Mouse (Mus musculus) lung, adult 18-20 months (tissue): ENCODE data around the gene Gars.

ENCODE experiments used
- DNase-seq, 2 experiments: peaks; one replicate each; pipeline ENCODE4 v3.0.0; 2022; ENCODE audit warnings: mixed read lengths in 2 of 2

The Gars gene

GRCm38 (mm10) chr6:55038671-55039445 is 1.1 kb downstream of the Gars start:
- no peak for DNase-seq

GRCm38 (mm10) chr6:55039446-55039783 is 1.6 kb downstream of the Gars start:
- no peak for DNase-seq

- DNase-seq: no peak
These were observed 2.2 kb downstream of the Gars start for GRCm38 (mm10) chr6:55040031-55040430.

DNA sequence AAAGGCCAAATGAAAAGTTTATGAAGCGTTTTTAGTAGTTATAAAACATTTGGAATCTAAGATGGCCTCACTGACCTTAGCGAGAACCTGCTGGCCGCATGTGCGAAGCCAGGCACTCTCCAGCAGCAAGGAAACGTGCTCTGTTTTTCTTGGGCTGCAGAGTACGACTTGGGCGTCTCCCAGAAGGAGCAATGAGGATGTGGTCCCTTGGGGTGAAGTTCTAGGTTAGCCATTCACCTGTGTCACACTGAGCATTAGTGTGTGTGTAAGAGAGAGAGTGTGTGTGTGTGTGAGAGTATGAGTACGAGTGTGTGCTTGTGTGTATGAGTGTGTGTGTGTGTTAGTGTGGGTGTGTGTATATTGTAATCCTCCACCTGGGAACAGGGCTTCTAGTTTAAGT is 5.4 kb downstream of the Gars start:
- DNase-seq: no peak

GRCm38 (mm10) chr6:55044542-55044941 is 6.7 kb downstream of the Gars start:
- DNase-seq: no peak

DNA sequence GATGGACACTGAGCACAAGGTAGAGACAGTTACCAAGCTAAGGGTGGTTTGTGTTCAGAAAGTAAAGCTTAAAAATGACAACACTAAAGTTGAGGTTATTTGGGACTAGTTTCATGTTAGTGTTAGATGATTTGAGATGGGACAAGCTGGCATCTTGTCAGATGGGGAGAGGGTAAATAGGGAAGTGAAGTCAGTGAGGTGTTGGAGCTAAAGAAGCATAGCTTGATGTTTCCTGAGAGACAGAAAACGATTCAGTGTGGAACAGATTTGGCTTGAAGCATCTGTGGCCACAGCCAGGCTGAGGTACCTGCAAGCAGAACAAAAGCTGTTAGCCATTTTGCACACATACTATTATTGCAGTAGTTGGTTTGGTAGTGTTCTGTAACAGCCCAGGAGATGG is 7.5 kb downstream of the Gars start:
- no peak for DNase-seq

DNA sequence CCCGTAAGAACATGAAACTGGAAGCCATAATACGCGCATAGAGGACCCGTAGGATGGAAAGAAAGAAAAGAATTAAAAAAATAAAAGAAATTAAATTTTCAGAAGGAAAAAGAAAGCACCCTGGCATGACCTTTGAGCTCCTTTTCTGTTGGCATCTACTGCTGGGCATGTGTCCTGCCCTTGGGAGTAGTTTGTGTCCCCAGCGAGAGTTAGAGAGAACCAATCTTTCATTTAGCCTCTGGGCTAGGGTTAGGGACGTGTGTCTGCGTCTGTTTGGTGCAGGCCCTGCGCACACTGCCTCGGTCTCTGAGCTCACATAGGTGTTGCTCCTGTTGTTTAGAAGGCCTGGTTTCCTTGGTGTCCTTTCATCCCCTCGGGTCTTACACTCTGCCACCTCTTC is 11.4 kb downstream of the Gars start:
- no peak for DNase-seq

DNA sequence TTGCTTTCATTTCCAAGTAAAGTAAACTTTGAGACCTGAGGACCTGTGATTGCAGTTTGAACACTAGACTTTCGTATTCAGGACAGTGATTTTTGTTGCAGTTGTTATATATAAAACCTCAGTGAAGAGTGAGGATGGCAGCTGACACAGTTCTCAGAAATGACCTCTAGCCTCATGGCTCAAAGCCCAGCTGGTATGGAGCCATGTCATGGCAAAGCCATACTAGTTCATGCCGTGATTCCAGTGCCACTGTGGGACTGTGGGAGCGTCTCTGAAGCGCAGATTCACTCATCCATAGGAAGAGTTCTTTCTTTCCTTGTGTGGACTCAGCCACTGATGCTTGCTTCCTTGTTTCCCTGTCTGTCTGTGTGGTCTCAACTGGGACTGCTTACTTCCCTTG is 16.7 kb downstream of the Gars start:
- DNase-seq: no peak

DNA sequence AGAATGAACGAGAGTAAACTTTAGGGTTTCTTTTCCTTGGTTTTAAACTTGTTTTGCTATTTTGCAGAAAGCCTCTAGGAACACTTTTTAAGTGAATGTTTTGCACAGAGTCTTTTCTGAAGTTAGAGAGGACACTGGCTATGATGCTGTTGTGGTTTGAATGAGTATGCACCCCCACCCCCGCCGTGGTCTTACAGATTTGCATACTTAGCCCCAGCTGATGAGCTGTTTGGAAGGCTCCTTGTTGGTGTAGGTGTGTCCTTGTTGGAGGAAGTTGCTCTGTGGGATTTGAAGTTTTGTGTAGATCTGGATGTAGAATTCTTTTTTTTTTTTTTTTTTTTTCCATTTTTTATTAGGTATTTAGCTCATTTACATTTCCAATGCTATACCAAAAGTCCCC is 19.6 kb downstream of the Gars start:
- no peak for DNase-seq

- no peak for DNase-seq
These were observed 22.5 kb downstream of the Gars start for GRCm38 (mm10) chr6:55060241-55060825.

DNA sequence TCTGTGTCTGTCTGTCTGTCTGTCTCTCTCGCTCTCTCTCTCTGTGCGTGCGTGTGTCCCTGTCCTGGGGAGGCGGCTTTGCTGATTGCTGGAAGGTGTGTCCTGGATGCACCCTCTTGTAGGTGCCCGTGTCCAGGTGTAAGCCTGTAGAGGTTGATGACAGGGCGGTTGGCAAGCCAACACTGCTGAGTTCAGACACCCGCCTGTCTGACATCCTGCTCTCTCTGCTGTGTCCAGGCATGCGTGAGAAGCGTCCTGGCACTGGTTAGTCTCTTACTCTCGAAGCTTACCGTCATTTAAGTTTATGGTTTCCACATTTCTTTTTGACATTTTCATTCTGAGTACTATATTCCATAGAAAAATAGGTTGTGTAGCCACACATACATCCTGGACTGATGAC is 23.5 kb downstream of the Gars start:
- no peak for DNase-seq

DNA sequence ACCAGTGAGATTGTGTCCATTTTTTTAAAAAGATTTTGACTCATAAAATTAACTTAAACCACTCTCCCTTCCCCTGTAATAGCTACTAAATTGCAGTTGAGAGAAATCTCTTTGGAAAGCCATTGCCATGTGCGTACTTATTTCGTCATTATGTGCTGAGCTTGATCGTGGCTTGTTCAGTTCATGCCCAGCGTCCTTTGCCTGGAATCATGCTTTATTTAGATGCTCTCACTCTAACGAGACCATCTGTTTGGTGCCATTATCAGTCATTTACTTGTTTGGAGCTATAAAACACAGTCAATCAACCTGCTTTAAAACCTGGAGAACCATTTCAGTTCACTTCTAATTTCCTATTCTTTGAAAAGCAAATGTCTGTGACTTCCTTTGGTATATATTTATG is 24.4 kb downstream of the Gars start:
- no peak for DNase-seq

GRCm38 (mm10) chr6:55063793-55064476 is 26.1 kb downstream of the Gars start:
- DNase-seq: no peak

- DNase-seq: no peak
These were observed 26.6 kb downstream of the Gars start for GRCm38 (mm10) chr6:55064477-55064827.

DNA sequence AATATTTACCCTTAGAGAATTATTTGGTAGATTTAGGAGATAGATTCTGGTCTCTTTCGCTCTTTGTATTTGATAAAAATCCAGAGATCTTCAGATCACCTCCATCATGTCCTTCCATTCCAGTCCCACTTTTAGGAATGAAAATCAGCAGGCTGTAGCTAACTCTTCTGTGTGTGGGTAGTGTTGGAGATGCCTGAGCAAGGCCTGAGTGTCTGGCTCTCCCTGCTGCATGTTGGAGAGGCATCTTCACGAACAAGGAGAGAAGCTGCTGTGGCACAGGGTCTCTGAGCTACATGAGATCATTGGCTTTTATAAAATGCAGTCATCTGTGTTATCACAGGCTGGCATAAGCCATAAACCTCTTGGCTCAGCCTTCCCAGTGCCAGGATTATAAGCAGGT is 28.1 kb downstream of the Gars start:
- no peak for DNase-seq

- DNase-seq: no peak
These were observed 38.9 kb downstream of the Gars start for GRCm38 (mm10) chr6:55076561-55077255.

DNA sequence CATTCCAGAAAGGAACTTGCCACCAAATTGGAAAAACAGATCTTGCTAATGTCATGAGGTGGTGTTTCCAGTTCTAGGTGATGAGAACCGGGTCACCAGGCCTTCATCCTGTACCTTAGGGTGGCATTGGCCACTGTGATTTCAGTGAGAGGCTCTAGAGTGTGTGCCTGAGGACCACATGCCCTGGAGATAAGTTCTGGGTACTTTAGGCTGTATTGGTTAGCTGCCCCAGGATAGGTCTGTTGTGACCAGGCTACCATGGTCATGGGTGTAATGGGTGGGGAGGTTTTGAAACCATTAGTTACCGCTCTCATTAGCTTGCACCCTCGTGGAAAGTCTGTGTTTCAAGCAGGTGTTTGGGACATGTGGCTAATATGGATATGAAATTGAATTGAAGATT is 43.6 kb downstream of the Gars start:
- no peak for DNase-seq

GRCm38 (mm10) chr6:55082261-55083051 is 44.6 kb downstream of the Gars start:
- no peak for DNase-seq

DNA sequence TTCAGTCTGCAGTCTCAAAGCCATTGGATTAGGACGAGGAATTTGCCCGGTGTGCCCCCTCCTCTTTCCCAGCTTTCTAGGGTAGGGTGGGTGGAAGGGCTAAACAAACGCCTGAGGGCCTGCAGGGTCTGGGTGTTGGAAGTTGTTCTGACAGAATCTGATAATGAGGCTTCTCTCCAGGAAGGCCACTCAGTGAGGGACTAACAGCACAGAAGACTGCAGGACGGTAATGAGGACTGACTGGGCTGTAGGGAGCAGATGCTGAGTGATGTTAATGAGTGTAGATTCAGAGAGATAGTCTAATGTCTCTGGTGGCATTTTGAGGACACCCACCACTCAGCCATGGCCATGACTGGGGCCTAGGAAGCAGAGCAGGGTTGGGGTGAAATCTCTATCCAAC is 49.5 kb downstream of the Gars start:
- no peak for DNase-seq

- DNase-seq: no peak
These were observed 52.8 kb downstream of the Gars start for GRCm38 (mm10) chr6:55090639-55091038.

DNA sequence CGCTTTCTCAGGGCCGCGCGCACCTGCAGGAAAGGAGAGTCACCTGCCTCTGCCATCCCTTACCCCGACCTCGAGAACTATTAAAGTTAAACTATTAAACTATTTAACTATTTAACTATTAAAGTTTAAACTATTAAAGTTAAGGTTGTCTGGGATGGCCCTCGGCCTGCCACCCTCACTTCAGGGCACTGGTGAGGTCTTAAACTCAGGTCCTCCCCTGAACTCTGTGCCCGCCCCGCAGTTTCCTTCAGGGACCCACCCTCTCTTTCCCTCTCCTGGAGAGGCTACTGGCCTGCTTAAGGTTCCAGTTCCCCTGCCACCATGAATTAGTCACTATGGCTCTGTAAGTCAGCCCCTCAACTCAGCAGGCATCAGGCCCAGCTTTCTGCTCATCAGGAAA is 53.6 kb downstream of the Gars start:
- DNase-seq: no peak

GRCm38 (mm10) chr6:55093431-55094146 is 55.8 kb downstream of the Gars start:
- no peak for DNase-seq
